In the genomic region with DNA sequence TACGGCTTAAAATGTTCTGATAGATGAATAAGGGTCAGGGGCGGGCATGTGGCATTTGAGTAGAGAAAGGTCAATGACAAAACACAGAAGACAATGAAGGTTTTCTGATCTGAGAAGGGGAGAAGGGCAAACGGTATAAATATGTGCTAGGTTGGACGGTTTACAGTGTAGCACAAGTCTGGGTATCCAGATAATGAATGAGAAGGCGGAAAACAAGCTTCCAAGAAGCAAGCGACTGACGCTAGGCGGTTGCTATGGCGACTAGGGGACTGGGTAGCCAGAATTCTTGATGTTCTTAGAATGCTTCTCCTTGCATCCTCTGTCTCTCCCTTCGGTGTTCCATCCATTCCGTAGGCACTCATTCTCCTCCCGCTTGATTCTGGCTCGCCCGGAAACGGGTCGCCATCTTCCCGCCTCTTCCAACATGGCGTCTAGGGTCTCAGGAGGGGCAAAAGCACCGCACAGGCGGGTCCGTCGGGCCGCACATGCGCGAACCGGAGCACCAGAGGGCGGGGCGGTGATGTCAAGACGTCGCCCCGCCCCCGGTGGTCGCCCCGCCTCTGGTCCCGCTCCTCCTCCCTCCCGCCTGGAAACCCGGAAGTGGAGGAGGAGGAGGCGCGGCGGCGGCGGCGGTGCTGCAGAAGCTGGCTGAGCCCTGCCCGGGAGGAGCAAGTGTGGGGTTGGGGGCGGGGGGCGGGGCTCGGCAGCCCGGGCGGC, we compare ENCODE assay signal across 7 mouse cellular contexts. TPM values are rescaled to one million over a fixed set of nuclear protein-coding genes. Genes with fewer than 3 reads are reported as not detected.
DNase-seq lines count a peak whose midpoint lies in the region; ATAC-seq and TF ChIP-seq lines count a peak whose summit lies in the region.

Gene Ppp1r21 (plus strand): TSS at position 600 of the 717 bp plus-strand sequence.

- peaks cover 7% of the 10 kb centered on the region; the same call in 1 of the 2 replicates for H3K27me3 ChIP-seq in embryonic facial prominence, embryonic 10.5 days (replicated peaks; ENCODE audit: low read depth, poor library complexity, severe bottlenecking)
- no peaks in the 10 kb centered on the region for H3K27me3 ChIP-seq in intestine, postnatal 0 days (replicated peaks; ENCODE audit: control insufficient read depth, insufficient read depth, low read length)
- H3K27me3 ChIP-seq in midbrain, embryonic 12.5 days: peaks cover 11% of the 10 kb centered on the region; the same call in 1 of the 2 replicates
- no peaks in the 10 kb centered on the region for H3K27me3 ChIP-seq in small intestine, adult 2 months (ENCODE audit: control insufficient read depth, insufficient read depth, low read length)

- peaks cover 14% of the 10 kb centered on the region for H3K4me1 ChIP-seq in embryonic facial prominence, embryonic 10.5 days
- H3K4me1 ChIP-seq in intestine, postnatal 0 days (replicated peaks; ENCODE audit: control insufficient read depth, insufficient read depth, low read length): 0 out of 2 replicates have a peak, but pooled peaks cover 6% of the 10 kb centered on the region
- H3K4me1 ChIP-seq in midbrain, embryonic 12.5 days: peaks cover 7% of the 10 kb centered on the region
- H3K4me1 ChIP-seq in small intestine, adult 2 months (ENCODE audit: control insufficient read depth, insufficient read depth, insufficient read length, low read length): peaks cover 4% of the 10 kb centered on the region; the same call in 1 of the 2 replicates

- intact Hi-C loops in left cerebral cortex, postnatal 4 days (cut with DNase I): no loop called here

- peak within 1 kb of the TSS; percentile 78 for H3K9ac ChIP-seq in intestine, postnatal 0 days (ENCODE audit: low read depth, low read length)
- H3K9ac ChIP-seq in midbrain, embryonic 12.5 days (replicated peaks): peak within 1 kb of the TSS; percentile 72

- TF ChIP-seq POLR2A in small intestine, adult 2 months (IDR thresholded peaks at IDR 0.05; ENCODE audit: low read depth, low read length): peak; percentile 68; the same call in 1 of the 2 replicates

- peak; percentile 99 for DNase-seq in adrenal gland, postnatal 10 days
- peak; percentile 99 for DNase-seq in embryonic facial prominence, embryonic 10.5 days (ENCODE audit: low spot score)
- DNase-seq in gonadal fat pad, adult 2 months (ENCODE audit: low read depth): peak; percentile 30
- peak; percentile 100 for DNase-seq in left cerebral cortex, postnatal 4 days

- H3K4me2 ChIP-seq in intestine, postnatal 0 days (replicated peaks; ENCODE audit: low read depth): peak within 1 kb of the TSS; percentile 83
- H3K4me2 ChIP-seq in midbrain, embryonic 12.5 days (replicated peaks): peak within 1 kb of the TSS; percentile 72

- 6% methylated on average over 49 of the region's 49 CpGs for WGBS in embryonic facial prominence, embryonic 10.5 days
- WGBS in intestine, postnatal 0 days: 8% methylated on average over 37 of the region's 49 CpGs
- 6% methylated on average over 44 of the region's 49 CpGs for WGBS in midbrain, embryonic 12.5 days
- 6% methylated on average over 48 of the region's 49 CpGs for WGBS in small intestine, adult 2 months

- H3K36me3 ChIP-seq in embryonic facial prominence, embryonic 10.5 days (replicated peaks): no peaks in the 10 kb centered on the region; the same call in 1 of the 2 replicates
- no peaks in the 10 kb centered on the region for H3K36me3 ChIP-seq in intestine, postnatal 0 days (ENCODE audit: control insufficient read depth, insufficient read depth)
- H3K36me3 ChIP-seq in midbrain, embryonic 12.5 days: no peaks in the 10 kb centered on the region
- no peaks in the 10 kb centered on the region for H3K36me3 ChIP-seq in small intestine, adult 2 months (ENCODE audit: control insufficient read depth, insufficient read depth, low read length)

- H3K4me3 ChIP-seq in embryonic facial prominence, embryonic 10.5 days: peak within 1 kb of the TSS; percentile 77
- H3K4me3 ChIP-seq in intestine, postnatal 0 days (ENCODE audit: low read depth, low read length): peak within 1 kb of the TSS; percentile 83
- H3K4me3 ChIP-seq in midbrain, embryonic 12.5 days: peak within 1 kb of the TSS; percentile 69
- H3K4me3 ChIP-seq in small intestine, adult 2 months (ENCODE audit: low read depth, low read length): peak within 1 kb of the TSS; percentile 98

- 0 out of 2 replicates have a peak, but pooled peaks have one; percentile 13 for TF ChIP-seq CTCF in intestine, postnatal 0 days (IDR thresholded peaks at IDR 0.05; ENCODE audit: low read depth)
- no peak for TF ChIP-seq CTCF in small intestine, adult 2 months (IDR thresholded peaks at IDR 0.05; ENCODE audit: extremely low read depth, insufficient read length, insufficient replicate concordance, low read depth, low read length)

- H3K27ac ChIP-seq in embryonic facial prominence, embryonic 10.5 days (replicated peaks): peak within 1 kb of the TSS; percentile 88
- H3K27ac ChIP-seq in intestine, postnatal 0 days (ENCODE audit: low read depth, low read length): peak within 1 kb of the TSS; percentile 57
- peak within 1 kb of the TSS; percentile 90 for H3K27ac ChIP-seq in midbrain, embryonic 12.5 days (replicated peaks)
- H3K27ac ChIP-seq in small intestine, adult 2 months (ENCODE audit: insufficient read depth, low read depth, low read length): peak within 1 kb of the TSS; percentile 8; the same call in 1 of the 2 replicates

- H3K9me3 ChIP-seq in embryonic facial prominence, embryonic 10.5 days: no peaks in the 10 kb centered on the region
- no peaks in the 10 kb centered on the region for H3K9me3 ChIP-seq in intestine, postnatal 0 days (ENCODE audit: control insufficient read depth)
- no peaks in the 10 kb centered on the region for H3K9me3 ChIP-seq in midbrain, embryonic 12.5 days

- ATAC-seq in intestine, postnatal 0 days: peak; percentile 97
- ATAC-seq in midbrain, embryonic 12.5 days (ENCODE audit: low FRiP score, low read depth): peak; percentile 97

RNA-seq across cellular contexts. Expression of gene Ppp1r21, which starts in this region (rescaled TPM):
- 10 to 100 TPM; 30.9 to 31.1 TPM for total RNA-seq in adrenal gland, postnatal 10 days (2021)
- polyA plus RNA-seq in embryonic facial prominence, embryonic 10.5 days (2016; fragmentation: Nextera tagmentation; extraction: Ambion mirVana): 17.9 and 19.7 TPM in 2 replicates
- 21.9 and 22.8 TPM in 2 replicates for polyA plus RNA-seq in gonadal fat pad, adult 2 months (2012; rRNA removed)
- 25.8 and 27.2 TPM in 2 replicates for polyA plus RNA-seq in intestine, postnatal 0 days (2015; fragmentation: Nextera tagmentation; extraction: Ambion mirVana)
- 10 to 100 TPM; 71.4 to 71.6 TPM for total RNA-seq in left cerebral cortex, postnatal 4 days (2021)
- polyA plus RNA-seq in midbrain, embryonic 12.5 days (2016; fragmentation: Nextera tagmentation; extraction: Ambion mirVana): 24.2 and 24.5 TPM in 2 replicates
- 7.7 and 15.7 TPM in 2 replicates for polyA plus RNA-seq in small intestine, adult 2 months (2012; rRNA removed)

Comparison
In these comparisons a context has a peak if more than half of its experiments do, and no peak if none do; other contexts are left out.
1. Peak in every context shown above with its lines: DNase-seq, ATAC-seq, H3K4me3 ChIP-seq and H3K27ac ChIP-seq.
2. DNase-seq: peak in every context shown above with its lines; median percentile 100 in left cerebral cortex, postnatal 4 days; 99 in adrenal gland, postnatal 10 days; 99 in embryonic facial prominence, embryonic 10.5 days; 30 in gonadal fat pad, adult 2 months.
3. H3K27ac ChIP-seq: peak in every context shown above with its lines; median percentile 90 in midbrain, embryonic 12.5 days; 88 in embryonic facial prominence, embryonic 10.5 days; 57 in intestine, postnatal 0 days; 8 in small intestine, adult 2 months.